Mouse (Mus musculus) adrenal gland (tissue): Measurements from ENCODE around the gene A930033H14Rik.

Experiments used
- intact Hi-C: fragments of 180-260 bp; cut with DNase I; formaldehyde crosslinking; loops from one replicate; pipeline ENCODE4 v1.15.1; 2025

The A930033H14Rik gene

DNA sequence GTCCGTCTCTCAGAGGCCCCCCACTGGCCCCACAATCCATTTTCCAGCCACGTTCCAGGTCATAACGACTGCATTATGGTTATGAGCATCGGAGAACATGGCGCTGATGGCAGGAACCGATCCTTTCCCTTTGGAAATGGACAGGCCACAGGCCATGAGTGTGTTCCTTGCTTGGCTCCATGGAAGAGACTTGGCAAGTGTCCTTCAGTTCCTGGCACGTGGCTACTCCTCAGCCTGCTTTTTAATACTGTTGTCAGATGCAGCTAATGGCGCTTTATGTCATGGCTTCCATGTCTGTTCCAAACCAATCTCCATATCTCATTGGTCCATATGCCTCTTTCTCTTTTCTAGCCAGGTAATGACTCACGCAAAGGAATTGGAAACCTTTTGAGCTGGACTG lies 24.9 kb upstream of the A930033H14Rik start:
- intact Hi-C loops, result no loop called here

DNA sequence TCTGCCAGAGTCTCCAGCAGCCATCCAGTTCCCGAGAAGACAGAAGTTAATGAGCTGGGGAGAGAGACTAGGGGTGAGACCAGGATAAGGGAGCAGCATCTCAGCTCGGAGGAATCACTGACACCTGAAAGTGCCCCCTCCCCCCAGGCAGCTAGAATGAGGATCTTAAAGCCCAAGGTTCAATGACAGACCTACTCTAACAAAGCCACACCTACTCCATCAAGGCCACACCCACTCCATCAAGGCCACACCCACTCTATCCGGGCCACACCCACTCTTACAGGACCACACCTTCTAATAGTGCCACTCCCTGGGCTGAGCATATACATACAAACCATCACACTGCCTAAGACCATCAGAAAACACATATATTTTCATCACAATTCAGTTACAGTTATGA lies 24.3 kb upstream of the A930033H14Rik start:
- intact Hi-C loops, result no loop called here

GRCm38 (mm10) chr10:69225951-69226350 lies 13.1 kb upstream of the A930033H14Rik start:
- intact Hi-C loops, result no loop called here

DNA sequence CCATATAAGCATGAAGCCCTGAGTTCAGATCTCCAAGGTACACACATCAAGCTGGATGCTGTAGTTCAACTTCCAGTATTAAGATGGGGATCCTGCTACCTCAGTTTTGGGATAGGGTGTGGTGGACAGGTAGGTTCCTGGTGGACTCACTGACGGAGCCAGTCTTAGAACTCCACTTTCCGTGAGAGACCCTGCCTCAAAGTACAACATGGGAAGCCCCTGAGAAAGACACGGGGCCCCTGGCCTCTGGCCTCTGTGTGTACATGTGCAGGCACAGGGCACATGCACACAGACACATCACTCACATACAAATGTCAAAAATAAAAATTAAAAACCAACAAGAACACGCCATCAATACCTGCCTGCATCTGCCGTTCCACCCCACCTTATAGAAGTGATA lies 12.6 kb upstream of the A930033H14Rik start:
- intact Hi-C loops, result no loop called here

DNA sequence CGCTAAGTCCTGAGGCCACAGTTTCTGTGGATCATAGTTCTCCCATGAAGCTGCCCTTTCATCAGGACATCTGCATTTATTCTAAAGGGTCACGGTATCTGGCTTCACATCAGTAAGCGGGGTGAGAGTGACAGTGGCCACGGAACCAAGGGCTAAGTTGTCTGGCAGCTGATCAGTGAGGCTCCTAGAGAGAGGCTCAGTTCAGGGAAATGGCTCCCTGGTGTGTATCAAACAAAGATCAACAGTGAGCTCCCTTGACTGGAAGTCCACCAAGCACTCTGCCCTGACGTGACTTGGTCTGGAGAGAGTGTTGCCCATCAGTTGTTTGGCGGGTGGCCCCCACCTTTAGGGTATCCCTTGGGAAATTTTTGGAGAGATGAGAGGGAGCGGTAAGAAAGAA lies 11.4 kb upstream of the A930033H14Rik start:
- intact Hi-C loops, result no loop called here

DNA sequence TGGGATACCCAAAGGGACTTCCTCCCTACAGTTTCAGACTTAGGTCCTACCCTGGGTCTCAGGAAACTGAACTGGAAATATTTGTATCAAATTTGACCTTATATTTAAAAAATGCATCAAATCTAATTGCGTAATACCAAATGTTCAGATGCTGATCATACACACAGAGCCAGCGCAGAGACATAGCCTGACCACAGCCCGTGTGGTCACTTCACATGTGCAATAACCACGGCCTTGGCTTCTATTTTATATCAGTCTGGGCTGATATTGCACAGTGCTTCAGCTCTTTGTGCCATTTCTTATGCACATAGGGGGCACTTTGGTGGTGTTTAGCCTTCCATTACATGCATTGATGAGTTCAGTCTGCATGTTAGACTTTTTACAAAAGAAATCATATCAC lies 10.3 kb upstream of the A930033H14Rik start:
- intact Hi-C loops, result no loop called here

DNA sequence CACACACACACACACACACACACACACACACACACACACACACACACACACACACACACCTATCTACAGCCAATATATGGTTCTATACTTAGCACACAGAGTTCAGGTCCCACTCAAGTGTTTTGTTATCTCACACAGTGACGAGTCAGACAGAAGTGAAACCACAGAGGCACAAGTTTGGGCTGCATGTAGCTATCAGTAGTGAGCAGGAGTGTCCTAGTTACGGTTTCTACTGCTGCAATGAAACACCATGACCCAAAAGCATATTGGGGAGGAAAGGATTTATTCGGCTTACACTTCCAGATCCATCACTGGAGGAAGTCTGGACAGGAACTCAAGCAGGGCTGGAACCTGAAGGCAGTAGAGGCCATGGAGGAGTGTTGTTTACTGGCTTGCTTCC lies 9.1 kb upstream of the A930033H14Rik start:
- intact Hi-C loops, result no loop called here

GRCm38 (mm10) chr10:69221148-69221547 lies 8.2 kb upstream of the A930033H14Rik start:
- intact Hi-C loops, result no loop called here

GRCm38 (mm10) chr10:69220296-69220695 lies 7.4 kb upstream of the A930033H14Rik start:
- intact Hi-C loops, result no loop called here

- intact Hi-C loops, result loop anchor here (5.0 kb wide), 1 partner anchor 43 kb away; no protein-coding TSS in a partner anchor
Observed at GRCm38 (mm10) chr10:69219289-69219626, 6.4 kb upstream of the A930033H14Rik start.

DNA sequence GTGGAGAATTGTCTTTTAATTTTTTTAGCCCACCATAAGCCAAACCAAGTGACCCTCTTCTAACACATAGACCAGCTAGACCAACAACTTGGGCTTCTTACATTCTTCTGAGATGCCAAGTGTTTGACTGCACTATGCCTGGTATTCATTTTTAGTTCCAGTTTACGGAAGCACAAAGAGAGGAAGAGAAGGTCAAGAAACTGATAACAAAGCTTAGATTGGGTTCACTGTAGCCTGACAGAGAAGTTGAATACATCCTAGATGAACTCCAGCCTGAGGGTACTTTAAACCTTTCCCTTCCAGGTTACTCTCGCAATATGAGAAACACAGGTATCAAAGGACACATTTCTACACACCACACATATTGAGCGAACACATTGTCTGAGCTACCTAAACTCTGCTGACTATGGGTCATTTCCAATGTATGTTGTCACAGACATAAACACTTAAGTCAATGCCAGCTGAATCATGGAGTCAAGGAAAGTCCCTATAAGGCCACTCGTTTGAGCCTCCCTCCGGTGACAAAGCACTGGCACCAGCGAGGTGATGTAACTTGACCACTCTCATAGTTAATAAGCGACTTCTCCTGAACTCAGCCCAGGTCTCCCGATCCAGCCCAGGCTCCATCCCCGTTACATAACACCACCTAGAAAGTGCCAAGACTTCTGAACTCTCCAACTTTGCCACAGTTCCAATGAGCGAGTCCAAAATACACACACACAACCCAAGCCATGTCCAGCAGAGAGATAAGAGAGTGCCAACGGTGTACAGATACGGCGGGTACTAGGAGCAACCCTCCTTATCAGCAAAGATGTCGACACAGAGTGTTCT lies 5.8 kb upstream of the A930033H14Rik start:
- intact Hi-C loops, result loop anchor here (5.0 kb wide), 1 partner anchor 44 kb away; no protein-coding TSS in a partner anchor

DNA sequence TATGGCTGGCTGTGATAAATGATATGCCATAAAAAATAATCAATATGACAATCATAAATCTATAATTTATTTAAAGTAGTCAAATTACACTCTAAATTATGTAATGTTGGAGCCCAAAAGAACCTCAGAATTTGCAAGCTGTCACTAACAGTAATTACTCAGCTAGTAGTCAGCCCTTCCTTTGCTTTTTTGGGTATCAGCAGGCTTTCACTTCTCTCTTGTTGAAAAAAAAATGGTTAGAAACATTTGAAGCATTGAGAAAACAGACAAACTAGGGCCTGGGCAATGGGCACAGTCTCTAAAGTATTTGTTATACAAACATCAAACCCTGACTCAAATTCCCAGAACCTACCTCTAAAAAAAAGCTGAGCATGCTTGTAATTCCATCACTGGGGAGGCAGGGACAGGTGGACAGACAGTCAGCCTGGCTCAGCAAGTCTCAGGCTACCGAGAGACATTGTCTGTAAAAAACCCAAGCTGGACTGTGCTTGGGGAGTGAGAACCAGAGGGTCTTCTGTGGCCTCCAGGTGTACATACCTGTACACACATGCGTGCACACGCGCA lies 4.3 kb upstream of the A930033H14Rik start:
- intact Hi-C loops, result loop anchor here (5.0 kb wide), 1 partner anchor 45 kb away; no protein-coding TSS in a partner anchor

DNA sequence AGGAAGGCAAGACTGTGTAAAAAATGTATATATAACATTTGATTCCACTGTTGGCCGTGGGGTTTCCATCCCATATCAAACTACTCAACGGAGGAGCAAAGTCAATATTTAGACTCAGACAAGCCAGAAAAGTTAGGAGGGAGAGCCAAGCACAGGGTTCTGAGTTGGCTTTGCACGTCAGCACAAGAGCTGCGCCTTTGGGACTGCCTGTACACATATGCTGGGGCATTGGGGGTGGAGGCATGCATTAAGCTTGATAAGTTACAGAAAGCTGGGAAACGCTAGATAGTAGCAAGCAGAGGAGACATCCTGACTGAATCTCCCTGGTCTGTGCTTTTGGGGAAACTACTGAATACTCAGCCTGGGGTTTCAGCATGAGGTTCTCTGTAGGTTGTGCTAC lies 1.1 kb upstream of the A930033H14Rik start:
- intact Hi-C loops, result loop anchor here (5.0 kb wide), 1 partner anchor 33 kb away; no protein-coding TSS in a partner anchor

GRCm38 (mm10) chr10:69213451-69213877 lies 566 bp upstream of the A930033H14Rik start:
- intact Hi-C loops, result loop anchor here (5.0 kb wide), 1 partner anchor 34 kb away; no protein-coding TSS in a partner anchor

GRCm38 (mm10) chr10:69211976-69212375 lies 922 bp downstream of the A930033H14Rik start:
- intact Hi-C loops, result loop anchor here (5.0 kb wide), 1 partner anchor 35 kb away; no protein-coding TSS in a partner anchor

GRCm38 (mm10) chr10:69211560-69211959 lies 1.3 kb downstream of the A930033H14Rik start:
- intact Hi-C loops, result loop anchor here (5.0 kb wide), 1 partner anchor 36 kb away; no protein-coding TSS in a partner anchor

GRCm38 (mm10) chr10:69210659-69211058 lies 2.2 kb downstream of the A930033H14Rik start:
- intact Hi-C loops, result loop anchor here (5.0 kb wide), 1 partner anchor 37 kb away; no protein-coding TSS in a partner anchor

GRCm38 (mm10) chr10:69210006-69210405 lies 2.9 kb downstream of the A930033H14Rik start:
- intact Hi-C loops, result loop anchor here (5.0 kb wide), 1 partner anchor 37 kb away; no protein-coding TSS in a partner anchor

GRCm38 (mm10) chr10:69208705-69209104 lies 4.2 kb downstream of the A930033H14Rik start:
- intact Hi-C loops, result no loop called here

DNA sequence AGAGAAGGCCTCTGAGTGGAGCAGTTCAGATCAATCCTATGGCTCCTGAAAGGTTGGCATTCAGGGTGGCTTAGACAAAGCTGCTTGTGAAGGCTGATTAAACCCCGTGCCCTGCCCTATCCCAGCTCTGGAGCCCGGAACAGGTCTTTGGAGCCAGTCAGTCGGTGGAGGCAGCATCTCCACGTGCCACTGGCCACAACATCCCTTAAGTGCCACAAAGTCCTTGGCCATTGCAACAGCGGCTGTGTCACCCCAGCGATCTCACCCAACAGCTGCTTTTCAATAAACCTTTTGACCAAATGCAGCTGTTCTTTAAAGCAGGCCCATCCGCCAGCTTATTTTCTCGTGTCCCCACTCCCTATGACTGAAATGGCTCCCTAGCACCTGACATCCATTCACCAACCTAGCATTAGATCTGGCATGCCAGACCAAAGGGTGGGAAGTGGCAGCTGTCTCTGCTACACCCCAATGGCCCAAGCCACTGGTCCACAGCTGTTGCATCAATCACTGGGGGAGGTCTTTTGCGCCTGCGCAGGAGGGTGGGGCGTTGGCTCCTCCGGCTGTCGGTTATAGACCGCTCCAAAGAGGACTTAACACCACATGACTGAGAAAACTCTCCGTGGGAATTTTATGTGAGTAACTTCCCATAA lies 4.8 kb downstream of the A930033H14Rik start:
- intact Hi-C loops, result no loop called here

DNA sequence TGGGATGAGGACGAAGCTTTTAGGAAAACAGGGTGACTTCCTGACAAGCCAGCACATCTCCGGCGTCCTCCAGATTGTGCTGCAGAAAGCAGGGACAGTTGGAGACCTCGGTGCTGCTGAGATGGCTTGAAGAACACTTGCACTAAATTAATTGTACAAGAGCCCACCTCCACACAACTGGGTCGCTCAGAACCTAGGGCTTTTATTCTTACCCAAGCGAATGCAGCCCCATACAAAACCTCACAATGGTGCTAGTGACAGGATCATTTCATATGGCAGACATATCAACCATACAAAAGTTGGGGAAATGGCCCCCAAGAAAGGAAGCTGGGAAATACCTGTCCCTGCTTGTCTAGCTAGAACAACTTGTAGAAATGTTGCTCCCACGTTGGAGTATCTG lies 5.4 kb downstream of the A930033H14Rik start:
- intact Hi-C loops, result no loop called here

GRCm38 (mm10) chr10:69206081-69206480 lies 6.8 kb downstream of the A930033H14Rik start:
- intact Hi-C loops, result no loop called here
